Mouse (Mus musculus): ENCODE data around the gene Muc4. TPM values are rescaled to one million over a fixed set of nuclear protein-coding genes. Genes with fewer than 3 reads are reported as not detected.

Gene Muc4
- total RNA-seq (2012; rRNA removed), result not detected in 2 replicates
- not detected for polyA plus RNA-seq (2012; ENCODE audit: insufficient read depth in 1 of 2, insufficient read length in 2 of 2, low read depth in 1 of 2, low replicate concordance in 2 of 2, missing spikeins in 1 of 2)

DNA sequence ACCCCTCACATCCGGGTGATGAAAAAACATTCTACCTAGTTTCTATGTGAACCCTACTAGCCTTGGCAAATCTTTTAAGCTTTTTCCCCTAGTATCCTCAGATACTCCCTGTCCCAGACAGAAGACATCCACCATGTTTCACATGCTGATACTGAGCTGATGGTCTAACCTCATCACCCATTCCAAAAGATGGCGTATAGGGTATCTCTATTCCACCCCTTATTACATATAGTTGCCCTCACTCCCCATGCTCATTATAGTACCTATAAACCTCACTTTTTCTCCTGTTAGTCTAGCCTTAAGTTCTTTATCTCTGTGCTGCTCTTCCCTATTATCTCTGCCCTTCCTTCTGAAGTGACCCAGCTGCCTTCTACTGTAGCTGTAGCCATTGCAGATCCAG is at the start of gene Muc4:
TSS of gene Muc4 (plus strand) at position 301 of the 400 bp plus-strand sequence.
- no peak for DNase-seq (ENCODE audit: low read depth, low spot score)
- Histone ChIP-seq H3K9me3 (replicated peaks; ENCODE audit: insufficient read depth, low read length) (no peaks in the 10 kb centered on the region), H3K79me2 (ENCODE audit: control insufficient read depth, insufficient read depth, low read length, poor library complexity) (no peaks in the 10 kb centered on the region), H3K4me3 (ENCODE audit: control insufficient read depth in 1 of 2, insufficient read depth in 1 of 2, low read depth in 2 of 2, low read length in 2 of 2) (no peak within 1 kb of the TSS), H3K9ac (ENCODE audit: control insufficient read depth, low read depth, low read length, poor library complexity, severe bottlenecking) (no peak within 1 kb of the TSS), H3K36me3 (ENCODE audit: control insufficient read depth in 1 of 2, insufficient read depth in 2 of 2, low read length in 2 of 2) (no peaks in the 10 kb centered on the region), H3K27ac (ENCODE audit: control insufficient read depth, low read depth, low read length) (no peak within 1 kb of the TSS), H3K27me3 (ENCODE audit: control insufficient read depth in 1 of 2, insufficient read depth in 2 of 2, low read length in 2 of 2) (peaks cover 2 to 8% of the 10 kb centered on the region in 2 experiments; a peak in 2 of 4 replicates), H3K4me1 (ENCODE audit: control insufficient read depth in 1 of 2, insufficient read depth in 2 of 2, low read length in 2 of 2) (no peaks in the 10 kb centered on the region)
- TF ChIP-seq EP300 (IDR thresholded peaks at IDR 0.05; ENCODE audit: low read depth in 1 of 2, low read length in 2 of 2) (no peak), MYB (IDR thresholded peaks at IDR 0.05; ENCODE audit: low read depth, low read length) (no peak), MAZ (IDR thresholded peaks at IDR 0.05; ENCODE audit: low read depth, low read length) (no peak), CTCF (IDR thresholded peaks at IDR 0.05 in 2 of 3, conservative IDR thresholded peaks at IDR 0.05 in 1 of 3; ENCODE audit: control insufficient read depth in 1 of 3, insufficient read depth in 1 of 3, low read depth in 2 of 3, low read length in 3 of 3, poor library complexity in 1 of 3, severe bottlenecking in 1 of 3) (no peak), POLR2A (IDR thresholded peaks at IDR 0.05; ENCODE audit: control insufficient read depth in 1 of 2, insufficient read depth in 1 of 2, low read depth in 1 of 2, low read length in 2 of 2, poor library complexity in 1 of 2) (no peak), MYC (IDR thresholded peaks at IDR 0.05; ENCODE audit: low read depth, low read length) (no peak), USF1 (IDR thresholded peaks at IDR 0.05; ENCODE audit: low read depth, low read length) (no peak), ZMIZ1 (IDR thresholded peaks at IDR 0.05; ENCODE audit: low read depth, low read length) (no peak), UBTF (IDR thresholded peaks at IDR 0.05; ENCODE audit: borderline replicate concordance, insufficient read depth, low read depth, low read length) (no peak), NRF1 (IDR thresholded peaks at IDR 0.05; ENCODE audit: insufficient read depth, low read depth, low read length, poor library complexity, severe bottlenecking) (no peak), GATA1 (IDR thresholded peaks at IDR 0.05; ENCODE audit: low read depth, low read length) (no peak), NELFE (IDR thresholded peaks at IDR 0.05; ENCODE audit: low read depth, low read length) (no peak)

GRCm38 (mm10) chr16:32685998-32686397 is 49.7 kb upstream of the Muc4 start:
- Histone ChIP-seq H3K79me2 (ENCODE audit: control insufficient read depth, insufficient read depth, low read length, poor library complexity) (no peaks in the 10 kb centered on the region), H3K36me3 (ENCODE audit: control insufficient read depth in 1 of 2, insufficient read depth in 2 of 2, low read length in 2 of 2) (no peaks in the 10 kb centered on the region; a peak in 1 of 4 replicates), H3K9me3 (replicated peaks; ENCODE audit: insufficient read depth, low read length) (no peaks in the 10 kb centered on the region), H3K27ac (ENCODE audit: control insufficient read depth, low read depth, low read length) (no peak overlapping the region), H3K4me1 (ENCODE audit: control insufficient read depth in 1 of 2, insufficient read depth in 2 of 2, low read length in 2 of 2) (no peaks in the 10 kb centered on the region; a peak in 1 of 4 replicates), H3K9ac (ENCODE audit: control insufficient read depth, low read depth, low read length, poor library complexity, severe bottlenecking) (no peak overlapping the region), H3K27me3 (ENCODE audit: control insufficient read depth in 1 of 2, insufficient read depth in 2 of 2, low read length in 2 of 2) (no peaks in the 10 kb centered on the region), H3K4me3 (ENCODE audit: control insufficient read depth in 1 of 2, insufficient read depth in 1 of 2, low read depth in 2 of 2, low read length in 2 of 2) (no peak overlapping the region)
- TF ChIP-seq CHD1 (IDR thresholded peaks at IDR 0.05; ENCODE audit: low read depth, low read length) (no peak), ETS1 (IDR thresholded peaks at IDR 0.05; ENCODE audit: low read depth, low read length) (no peak), ZMIZ1 (IDR thresholded peaks at IDR 0.05; ENCODE audit: low read depth, low read length) (no peak), ZC3H11A (IDR thresholded peaks at IDR 0.05; ENCODE audit: low read depth, low read length) (no peak), HCFC1 (IDR thresholded peaks at IDR 0.05; ENCODE audit: low read depth, low read length) (no peak), TCF12 (IDR thresholded peaks at IDR 0.05; ENCODE audit: low read depth, low read length) (no peak), SMC3 (IDR thresholded peaks at IDR 0.05; ENCODE audit: low read depth, low read length) (no peak), MYB (IDR thresholded peaks at IDR 0.05; ENCODE audit: low read depth, low read length) (no peak), NRF1 (IDR thresholded peaks at IDR 0.05; ENCODE audit: insufficient read depth, low read depth, low read length, poor library complexity, severe bottlenecking) (no peak), TBP (IDR thresholded peaks at IDR 0.05; ENCODE audit: low read depth, low read length) (no peak)
- DNase-seq (ENCODE audit: low read depth, low spot score), result no peak

All from MEL (cell line).